Mouse (Mus musculus) brain, embryonic 18.5 days (tissue): ENCODE measurements at regions not wholly inside any gene's neighbourhood (a gene's known extent, or its start where the extent isn't known, plus 50 kb on each side); places are given as distances from the start of the nearest gene placed in this dataset.
"Not testable (repeated sequence)": the region's sequence is repeated elsewhere in the genome, so short reads cannot be mapped to it uniquely, and the experiment has no call there.

Experiments used
- DNase-seq: peaks from one replicate; pipeline ENCODE4 v3.0.0-alpha.2; 2012; ENCODE audit warnings: low read depth, low spot score

DNA sequence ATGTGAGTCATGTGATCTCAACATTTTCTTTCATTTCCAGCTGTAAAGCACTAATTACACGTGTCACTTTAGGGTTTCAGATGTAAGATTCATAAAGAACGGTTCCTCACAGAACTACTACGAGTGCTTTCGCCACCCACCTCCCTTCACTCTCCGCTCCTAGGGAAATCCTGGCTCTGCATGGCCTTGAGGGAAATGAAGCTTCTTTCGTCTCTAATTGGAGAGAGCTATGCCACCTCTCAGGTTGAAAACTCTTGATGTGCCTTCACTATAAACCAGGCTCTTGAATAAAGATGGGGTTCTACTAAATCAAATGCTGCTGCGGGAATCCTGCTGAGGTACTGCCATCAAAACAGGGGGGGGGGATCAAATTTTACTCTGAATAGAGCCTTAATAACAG is 686.0 kb upstream of the Hs3st1 start:
- DNase-seq: no peak

DNA sequence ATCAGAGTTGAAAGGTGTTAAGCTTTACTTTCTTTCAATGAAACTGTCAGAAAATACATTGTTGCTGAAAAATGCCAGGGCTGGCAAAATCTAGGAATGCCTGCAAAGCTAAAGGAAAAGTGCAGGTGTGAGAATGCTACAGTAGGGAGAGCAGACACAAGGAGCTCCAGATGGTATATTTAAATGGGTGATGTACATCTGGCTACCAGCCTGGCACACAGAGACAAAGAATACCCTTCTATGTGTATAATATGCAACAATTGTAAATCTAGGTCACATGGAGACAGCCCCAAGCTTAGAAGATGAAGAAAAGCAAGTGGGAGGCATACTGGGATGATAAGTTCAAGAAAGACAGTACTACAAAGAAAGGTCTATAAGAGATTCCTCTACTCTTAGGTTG is 647.4 kb upstream of the Hs3st1 start:
- no peak for DNase-seq

DNA sequence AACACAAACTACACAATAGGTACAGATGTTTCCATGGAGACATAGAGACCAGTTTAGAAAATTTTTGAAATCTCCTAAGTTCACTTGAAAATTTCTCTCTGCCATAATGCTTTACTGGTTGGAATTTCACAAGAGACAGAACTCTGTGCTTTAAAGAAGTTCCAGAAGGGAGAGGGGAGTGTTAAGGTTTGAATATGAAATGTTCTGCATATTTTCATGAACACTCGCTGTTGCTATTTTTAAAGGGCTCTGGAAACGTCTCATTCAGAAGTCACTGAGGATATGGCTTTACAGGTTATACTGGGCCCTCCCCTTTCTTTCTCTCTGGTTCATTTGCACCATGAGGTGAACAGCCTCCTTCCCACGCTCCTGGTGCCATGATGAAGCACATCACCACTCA is 639.5 kb upstream of the Hs3st1 start:
- DNase-seq: peak; percentile 18

DNA sequence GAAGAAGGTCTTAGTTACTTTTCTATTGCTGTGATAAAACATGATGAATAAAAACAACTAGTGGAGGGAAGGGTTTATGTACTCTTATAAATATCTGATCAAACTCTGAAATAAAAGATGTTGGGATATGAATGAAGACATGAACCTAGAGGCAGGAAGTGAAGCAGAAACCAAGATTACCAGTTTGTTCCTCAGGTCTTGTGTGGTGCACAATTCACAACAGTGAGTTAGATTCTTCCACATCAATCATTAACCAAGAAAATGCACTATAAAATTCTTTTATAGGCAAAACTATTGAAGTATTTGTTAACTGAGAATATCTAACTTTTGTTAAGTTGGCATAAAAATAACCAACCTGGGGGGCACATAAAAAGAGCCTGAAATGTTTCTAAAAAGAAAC is 634.3 kb upstream of the Hs3st1 start:
- no peak for DNase-seq

DNA sequence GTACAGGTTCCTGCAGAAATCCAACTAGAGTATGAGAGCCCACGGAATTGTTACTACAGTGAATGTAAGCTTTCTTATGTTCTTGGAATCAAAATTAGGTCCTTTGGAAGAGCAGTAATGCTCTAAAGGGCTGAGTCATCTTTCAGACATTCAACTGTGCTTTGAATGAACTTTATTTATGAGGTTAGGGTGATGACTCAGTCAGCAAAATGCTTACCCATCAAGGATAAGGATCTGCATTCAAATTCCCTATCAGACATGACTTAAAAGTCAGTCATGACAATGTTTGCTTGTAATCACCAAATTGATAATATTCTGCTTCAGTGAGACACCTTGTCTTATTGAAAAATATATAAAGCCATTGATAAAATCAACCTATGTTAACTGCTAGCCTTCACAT is 611.7 kb upstream of the Hs3st1 start:
- no peak for DNase-seq

DNA sequence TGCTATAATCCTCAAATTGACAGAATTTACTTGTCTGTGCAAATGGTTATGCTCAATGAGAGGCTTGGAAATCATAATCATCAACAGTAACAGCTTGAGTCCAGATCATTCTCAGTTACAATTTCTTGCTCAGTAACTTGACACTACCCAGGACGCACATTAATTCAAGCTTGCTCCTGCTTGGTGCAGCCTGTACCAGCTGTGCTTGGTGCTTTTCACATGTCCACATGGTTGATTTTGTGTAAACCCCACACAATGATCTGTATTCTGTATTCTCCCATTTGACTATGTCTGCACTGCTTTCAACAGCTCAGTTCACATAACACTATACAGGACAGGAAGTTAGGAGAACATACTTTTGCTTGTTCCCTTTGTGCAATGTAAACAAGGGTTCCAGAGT is 576.0 kb upstream of the Hs3st1 start:
- DNase-seq: no peak

DNA sequence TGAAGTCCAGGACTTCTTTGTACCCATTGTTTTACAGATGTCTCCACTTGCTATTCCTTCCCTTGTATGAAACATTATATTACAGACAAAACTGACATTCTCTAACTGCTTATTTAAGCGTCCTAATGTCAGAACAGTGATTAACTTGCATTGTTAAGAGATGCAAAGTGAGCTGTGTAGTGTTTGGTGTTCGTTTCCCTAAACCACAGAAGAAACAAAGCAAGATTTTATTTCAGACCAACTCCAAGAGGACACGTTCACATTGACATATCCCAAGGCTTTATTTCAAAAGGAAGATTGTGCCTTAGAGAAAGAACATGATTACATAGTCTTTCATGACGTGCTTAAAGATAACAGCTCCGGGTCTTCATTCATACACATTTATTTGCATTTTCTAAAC is 553.2 kb upstream of the Hs3st1 start:
- no peak for DNase-seq

DNA sequence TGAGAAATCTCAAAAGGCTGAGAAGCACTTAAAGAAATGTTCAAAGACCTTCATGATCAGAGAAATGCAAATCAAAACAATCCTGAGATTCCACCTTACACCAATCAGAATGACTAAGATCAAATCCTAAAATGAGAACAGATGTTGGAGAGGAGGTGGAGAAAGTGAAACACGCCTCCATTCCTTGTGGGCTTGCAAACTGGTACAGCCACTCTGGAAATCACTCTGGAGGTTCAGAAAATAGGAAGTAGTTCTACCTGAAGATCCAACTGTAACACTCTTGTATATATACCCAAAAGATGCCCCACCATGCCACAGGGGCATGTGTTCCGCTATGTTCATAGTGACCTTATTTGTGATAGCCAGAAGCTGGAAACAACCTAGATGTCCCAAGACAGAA is 549.5 kb upstream of the Hs3st1 start:
- DNase-seq: not testable (repeated sequence)

DNA sequence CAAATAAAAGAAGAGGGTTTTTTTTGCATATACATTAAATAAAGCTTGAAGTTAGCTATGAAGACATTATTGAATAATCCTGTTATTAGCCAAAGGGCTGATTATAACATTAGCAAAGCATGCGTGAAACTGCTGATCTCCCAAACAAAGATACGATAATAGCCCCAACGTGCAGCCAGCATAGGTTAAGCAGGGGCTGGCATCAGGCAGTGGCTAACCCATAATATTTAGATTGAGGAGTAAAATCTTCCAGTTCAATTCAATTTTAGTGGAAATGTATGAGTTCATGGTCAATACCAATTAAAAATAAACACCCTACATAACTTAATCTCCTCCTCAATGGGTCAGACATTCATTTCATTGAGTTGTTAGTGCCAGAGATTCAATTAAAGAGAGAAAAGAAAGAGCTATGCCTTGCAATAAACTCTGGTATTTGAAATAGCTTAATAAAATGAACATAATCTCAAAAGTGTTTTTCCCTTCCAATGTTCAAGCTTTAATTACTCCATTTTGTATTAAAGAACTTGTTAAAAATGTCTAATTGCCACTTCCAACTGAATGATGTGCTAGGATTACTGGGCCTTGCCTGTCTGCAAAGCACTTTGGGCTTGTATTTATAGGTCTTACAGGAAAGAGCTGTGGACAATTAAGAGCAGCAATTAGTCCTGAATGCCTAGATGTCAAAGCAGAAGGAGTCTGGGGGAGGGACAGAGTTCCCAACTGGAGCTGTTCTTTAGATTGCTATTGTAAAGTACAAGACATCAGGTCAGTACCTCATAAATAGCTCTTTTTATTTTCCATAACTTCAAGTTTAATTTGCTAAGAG is 539.8 kb upstream of the Hs3st1 start:
- no peak for DNase-seq

DNA sequence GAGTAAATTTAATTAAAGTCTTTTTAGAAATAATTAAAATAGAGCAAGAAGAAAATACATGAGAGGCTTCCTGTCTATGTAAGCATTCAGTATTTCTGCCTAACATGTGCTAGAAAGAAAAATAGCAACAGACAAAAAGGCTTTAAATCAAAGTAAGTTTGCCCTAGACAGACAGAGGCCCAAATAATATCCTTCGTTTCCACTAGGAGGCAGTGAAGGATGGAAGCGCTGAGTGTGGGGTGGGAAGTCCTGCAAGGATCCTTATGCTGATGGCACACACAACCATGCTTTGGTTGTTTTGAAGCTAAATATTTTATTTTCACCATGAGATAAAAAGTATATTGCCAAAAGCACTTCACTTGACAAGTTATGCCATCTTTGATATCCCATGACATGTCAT is 527.1 kb upstream of the Hs3st1 start:
- DNase-seq: no peak

DNA sequence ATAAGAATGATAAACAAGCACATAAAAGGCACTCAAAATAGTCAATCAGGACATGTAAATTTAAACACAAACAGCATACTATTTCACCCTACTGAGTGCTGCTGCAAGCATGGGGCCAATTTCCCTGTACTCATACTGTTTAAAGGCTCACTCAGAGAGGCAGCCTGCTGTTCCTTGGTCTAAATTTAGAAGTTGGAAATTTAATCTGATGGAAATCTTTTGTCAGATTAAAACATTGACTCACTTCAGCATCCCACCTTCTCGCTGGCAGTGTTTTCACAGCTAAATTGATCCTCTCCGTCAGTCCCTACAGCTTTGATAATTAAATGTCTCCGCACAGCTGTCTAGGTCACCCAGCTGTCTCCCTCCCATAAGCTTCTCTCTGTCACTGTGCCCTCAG is 491.4 kb upstream of the Hs3st1 start:
- DNase-seq: no peak
